Mouse (Mus musculus) lung, embryonic 15.5 days (tissue): ENCODE measurements around the gene Themis3. TPM values are rescaled to one million over a fixed set of nuclear protein-coding genes. Genes with fewer than 3 reads are reported as not detected.

ENCODE experiments used
- ATAC-seq: fragments of 200-750 bp; cut with Nextera tagmentation; 2 replicates; pipeline ENCODE4 v1.8.0; 2017; ENCODE audit warnings: moderate number of reproducible peaks, borderline replicate concordance; ENCODE audit not compliant: low FRiP score, low TSS enrichment; ENCODE audit errors: extremely low read depth
- H3K27ac ChIP-seq: fragments of 300-500 bp; sonication (generic); 2 replicates; pipeline ENCODE4 v1.5.1; 2015; ENCODE audit warnings: moderate library complexity, mild to moderate bottlenecking, inconsistent platforms
- H3K27me3 ChIP-seq: fragments of 300-500 bp; sonication (generic); 2 replicates; pipeline ENCODE4 v1.6.1; 2015; ENCODE audit warnings: inconsistent platforms
- H3K36me3 ChIP-seq: fragments of 300-500 bp; sonication (generic); 2 replicates; pipeline ENCODE4 v1.6.1; 2015; ENCODE audit warnings: inconsistent platforms
- H3K4me1 ChIP-seq: fragments of 300-500 bp; sonication (generic); 2 replicates; pipeline ENCODE4 v1.6.1; 2015; ENCODE audit warnings: inconsistent platforms
- H3K4me2 ChIP-seq: fragments of 300-500 bp; sonication (generic); 2 replicates; pipeline ENCODE4 v1.6.1; 2015; ENCODE audit warnings: inconsistent platforms, mild to moderate bottlenecking, moderate library complexity
- H3K4me3 ChIP-seq: fragments of 300-500 bp; sonication (generic); 2 replicates; pipeline ENCODE4 v1.5.1; 2015; ENCODE audit warnings: mild to moderate bottlenecking, inconsistent platforms
- H3K9ac ChIP-seq: fragments of 300-500 bp; sonication (generic); 2 replicates; pipeline ENCODE4 v1.6.1; 2015; ENCODE audit warnings: inconsistent platforms
- H3K9me3 ChIP-seq: fragments of 300-500 bp; sonication (generic); 2 replicates; pipeline ENCODE4 v1.6.1; 2016; ENCODE audit warnings: inconsistent platforms
- WGBS: fragments of 180-500 bp; shearing (Covaris S2); methylation state at CpG from one replicate; pipeline ENCODE4 v1.1.7; 2015; 5-methylcytosine and 5-hydroxymethylcytosine counted together
- polyA plus RNA-seq: library from polyadenylated mRNA; unstranded; fragments of >200 nt; fragmentation: Nextera tagmentation; extraction: Ambion mirVana; gene quantifications from 2 replicates; pipeline ENCODE4 v1.2.1, GENCODE M21; 2015

Themis3 gene
- polyA plus RNA-seq, 1 experiment from 2014 or later, result 0.60 TPM

DNA sequence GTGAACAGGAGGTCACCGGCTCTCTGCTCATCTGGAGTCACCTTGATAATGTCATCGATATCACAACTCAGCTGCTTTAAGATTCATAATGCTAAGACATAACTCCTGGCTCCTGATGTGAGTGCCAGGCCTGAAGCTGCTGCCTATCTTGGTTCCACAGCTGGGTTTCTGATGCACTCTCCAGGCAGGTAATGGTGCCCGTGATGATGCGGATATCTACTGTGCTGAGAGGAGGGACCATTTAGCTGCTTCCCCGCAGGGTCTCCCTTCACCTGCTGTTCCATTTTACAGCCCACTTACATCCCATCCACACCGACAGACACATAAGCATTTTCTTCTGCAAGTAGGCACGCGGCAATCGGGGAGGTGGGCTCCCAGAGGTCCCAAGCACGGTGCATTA lies 7.7 kb downstream of the Themis3 start:
- 89% methylated on average over 10 of the region's 10 CpGs for WGBS
- H3K27me3 ChIP-seq, result no peaks in the 10 kb centered on the region
- no peak overlapping the region for H3K27ac ChIP-seq
- peaks cover 3% of the 10 kb centered on the region; the same call in 1 of the 2 replicates for H3K4me1 ChIP-seq
- no peaks in the 10 kb centered on the region for H3K36me3 ChIP-seq
- H3K9ac ChIP-seq, result no peak overlapping the region
- no peak for ATAC-seq
- H3K9me3 ChIP-seq, result no peaks in the 10 kb centered on the region
- H3K4me2 ChIP-seq, result no peak overlapping the region
- no peak overlapping the region for H3K4me3 ChIP-seq

- H3K9ac ChIP-seq, result no peak overlapping the region
- no peaks in the 10 kb centered on the region for H3K9me3 ChIP-seq
- H3K27me3 ChIP-seq, result no peaks in the 10 kb centered on the region
- no peak overlapping the region for H3K4me2 ChIP-seq
- H3K4me1 ChIP-seq, result peaks cover 7% of the 10 kb centered on the region
- peak; percentile 16; the same call in 1 of the 2 replicates for ATAC-seq
- H3K27ac ChIP-seq, result no peak overlapping the region
- WGBS, result 54% methylated on average over 13 of the region's 13 CpGs
- no peak overlapping the region for H3K4me3 ChIP-seq
- H3K36me3 ChIP-seq, result no peaks in the 10 kb centered on the region
Measured at GRCm38 (mm10) chr17:66586078-66586477, 8.3 kb downstream of the Themis3 start.

DNA sequence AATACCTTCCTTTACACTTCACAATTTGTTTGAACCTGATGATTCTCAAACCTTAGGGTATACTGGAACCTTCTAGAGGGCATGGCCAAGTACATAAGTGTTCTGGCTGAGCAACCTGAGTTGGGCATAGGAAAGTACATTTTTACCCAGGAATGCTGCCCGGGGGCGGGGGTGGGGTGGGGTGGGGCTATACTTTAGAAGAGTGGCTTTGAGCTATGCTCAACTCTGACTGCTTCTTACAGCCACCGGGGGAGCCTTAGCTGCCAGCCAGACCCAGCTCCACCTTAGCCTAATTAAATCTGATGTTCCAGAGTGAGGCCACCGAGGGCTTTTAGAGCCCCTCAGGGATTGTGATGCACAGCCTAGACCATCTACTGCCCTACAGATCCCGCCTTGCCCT lies 13.4 kb downstream of the Themis3 start:
- no peaks in the 10 kb centered on the region for H3K9me3 ChIP-seq
- no peak overlapping the region for H3K4me2 ChIP-seq
- peaks cover 7% of the 10 kb centered on the region for H3K4me1 ChIP-seq
- WGBS, result 57% methylated on average over 5 of the region's 5 CpGs
- no peaks in the 10 kb centered on the region for H3K36me3 ChIP-seq
- no peak overlapping the region for H3K4me3 ChIP-seq
- 0 out of 2 replicates have a peak, but pooled peaks have one; percentile 46 for ATAC-seq
- H3K9ac ChIP-seq, result no peak overlapping the region
- H3K27me3 ChIP-seq, result no peaks in the 10 kb centered on the region
- H3K27ac ChIP-seq, result no peak overlapping the region

GRCm38 (mm10) chr17:66578007-66578406 lies 16.4 kb downstream of the Themis3 start:
- H3K27me3 ChIP-seq, result no peaks in the 10 kb centered on the region
- H3K9me3 ChIP-seq, result no peaks in the 10 kb centered on the region
- no peaks in the 10 kb centered on the region for H3K36me3 ChIP-seq
- H3K4me3 ChIP-seq, result no peak overlapping the region
- H3K4me2 ChIP-seq, result no peak overlapping the region
- no peak overlapping the region for H3K27ac ChIP-seq
- H3K9ac ChIP-seq, result no peak overlapping the region
- H3K4me1 ChIP-seq, result peaks cover 5% of the 10 kb centered on the region; the same call in 1 of the 2 replicates
- WGBS, result 7% methylated on average over 6 of the region's 6 CpGs
- no peak for ATAC-seq

DNA sequence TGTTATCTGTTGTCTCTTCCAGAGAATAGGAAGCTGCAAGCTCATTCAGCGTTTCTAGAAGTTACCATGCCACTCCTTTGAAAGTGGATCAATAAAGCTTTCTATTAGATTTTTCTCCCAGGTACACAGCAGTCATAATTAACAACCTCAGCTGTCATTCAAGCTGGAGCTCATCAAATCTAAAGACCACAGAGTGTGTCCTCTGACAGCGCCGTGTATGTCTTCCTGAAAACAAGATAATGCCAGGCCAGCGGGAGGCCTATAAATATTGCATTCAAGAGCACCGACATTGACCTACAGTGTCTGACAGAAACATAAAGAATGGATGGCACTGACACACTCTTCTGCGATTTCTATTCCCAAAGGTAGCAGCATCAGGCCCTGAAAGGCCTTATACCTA lies 16.9 kb downstream of the Themis3 start:
- H3K4me3 ChIP-seq, result no peak overlapping the region
- H3K4me2 ChIP-seq, result no peak overlapping the region
- 73% methylated on average over 6 of the region's 6 CpGs for WGBS
- no peak overlapping the region for H3K27ac ChIP-seq
- H3K36me3 ChIP-seq, result no peaks in the 10 kb centered on the region
- H3K9ac ChIP-seq, result no peak overlapping the region
- ATAC-seq, result no peak
- H3K9me3 ChIP-seq, result no peaks in the 10 kb centered on the region
- H3K27me3 ChIP-seq, result no peaks in the 10 kb centered on the region
- H3K4me1 ChIP-seq, result peaks cover 5% of the 10 kb centered on the region

DNA sequence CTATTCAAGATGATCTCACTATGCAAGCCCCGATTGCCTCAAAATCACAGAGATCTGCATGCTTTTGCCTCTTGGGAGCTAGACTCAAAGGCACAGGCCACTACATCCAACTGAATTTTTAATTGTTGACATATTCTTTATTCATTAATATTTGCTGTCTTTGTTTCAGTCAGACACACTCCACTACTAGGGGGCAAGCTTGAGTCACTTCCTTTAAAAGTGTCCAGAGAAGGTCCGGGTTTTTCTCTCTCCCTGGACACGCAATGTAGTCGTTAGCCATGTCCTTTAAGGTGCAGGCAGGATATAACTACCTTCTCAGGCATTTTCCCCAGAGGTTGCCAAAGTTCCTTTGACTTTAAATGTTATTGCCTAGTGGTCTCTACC lies 21.8 kb downstream of the Themis3 start:
- peak overlapping the region; percentile 22; the same call in 1 of the 2 replicates for H3K4me2 ChIP-seq
- no peak overlapping the region for H3K4me3 ChIP-seq
- H3K36me3 ChIP-seq, result no peaks in the 10 kb centered on the region
- peaks cover 4% of the 10 kb centered on the region; the same call in 1 of the 2 replicates for H3K4me1 ChIP-seq
- no peaks in the 10 kb centered on the region for H3K27me3 ChIP-seq
- H3K9me3 ChIP-seq, result no peaks in the 10 kb centered on the region
- H3K27ac ChIP-seq, result peak overlapping the region; percentile 49
- WGBS, result 52% methylated on average over 4 of the region's 4 CpGs
- ATAC-seq, result no peak
- H3K9ac ChIP-seq, result no peak overlapping the region

GRCm38 (mm10) chr17:66571860-66572676 lies 22.4 kb downstream of the Themis3 start:
- H3K36me3 ChIP-seq, result no peaks in the 10 kb centered on the region
- peak overlapping the region; percentile 49 for H3K27ac ChIP-seq
- no peaks in the 10 kb centered on the region for H3K9me3 ChIP-seq
- H3K4me1 ChIP-seq, result peaks cover 4% of the 10 kb centered on the region; the same call in 1 of the 2 replicates
- H3K9ac ChIP-seq, result no peak overlapping the region
- no peak overlapping the region for H3K4me3 ChIP-seq
- WGBS, result 44% methylated on average over 11 of the region's 11 CpGs
- H3K4me2 ChIP-seq, result peak overlapping the region; percentile 22; the same call in 1 of the 2 replicates
- H3K27me3 ChIP-seq, result no peaks in the 10 kb centered on the region
- peak; percentile 62 for ATAC-seq

DNA sequence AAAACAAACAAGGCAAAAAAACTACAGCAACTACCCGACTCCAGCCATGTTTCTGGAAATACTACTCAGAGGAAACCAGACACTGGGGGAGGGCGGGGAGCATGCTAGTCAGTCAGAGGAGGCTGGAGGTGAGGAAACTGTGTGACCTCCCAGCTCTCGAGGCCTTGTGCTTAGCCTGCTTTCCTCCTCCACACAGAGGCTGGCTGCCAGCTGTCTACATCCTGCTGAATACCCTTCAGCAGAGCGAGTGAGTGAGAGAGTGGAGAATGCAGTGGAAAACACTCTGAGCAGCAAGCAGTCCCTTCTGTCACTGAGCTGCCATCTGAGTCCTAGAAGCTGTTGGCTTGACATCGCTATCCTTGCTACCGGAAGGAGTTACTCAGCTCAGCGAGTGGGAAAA lies 30.2 kb downstream of the Themis3 start:
- Histone ChIP-seq H3K27ac (peak overlapping the region; percentile 28), H3K4me3 (no peak overlapping the region)

DNA sequence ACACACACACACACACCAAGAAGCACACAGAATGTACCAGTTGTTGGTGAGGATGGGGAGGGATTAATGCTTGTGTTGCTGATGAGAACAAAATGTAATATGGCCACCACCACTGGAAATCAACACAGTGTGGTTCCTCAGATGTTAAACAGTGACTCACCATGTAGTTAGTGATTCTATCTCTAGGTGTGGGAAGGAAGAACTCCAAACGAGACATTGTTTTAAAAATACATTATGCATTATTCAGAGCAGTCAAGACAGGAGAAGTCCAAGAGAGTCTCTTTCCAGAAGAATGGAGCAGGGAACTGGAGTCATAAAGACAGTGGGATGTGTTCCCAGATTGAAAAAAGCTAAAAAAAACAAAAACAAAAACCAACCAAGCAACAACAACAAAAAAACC lies 30.9 kb downstream of the Themis3 start:
- Histone ChIP-seq H3K4me1 (peaks cover 6% of the 10 kb centered on the region; the same call in 1 of the 2 replicates), H3K4me3 (no peak overlapping the region), H3K27ac (peak overlapping the region; percentile 28), H3K9me3 (no peaks in the 10 kb centered on the region), H3K36me3 (no peaks in the 10 kb centered on the region), H3K27me3 (no peaks in the 10 kb centered on the region), H3K4me2 (no peak overlapping the region), H3K9ac (no peak overlapping the region)
- 56% methylated on average over 1 of the region's 1 CpGs for WGBS
- ATAC-seq, result no peak

More for the DNA sequence above, 30.2 kb downstream of the Themis3 start:
- Histone ChIP-seq H3K4me2 (no peak overlapping the region), H3K9ac (no peak overlapping the region), H3K4me1 (peaks cover 6% of the 10 kb centered on the region; the same call in 1 of the 2 replicates), H3K36me3 (no peaks in the 10 kb centered on the region), H3K27me3 (no peaks in the 10 kb centered on the region), H3K9me3 (no peaks in the 10 kb centered on the region)
- peak; percentile 94 for ATAC-seq
- WGBS, result 35% methylated on average over 7 of the region's 7 CpGs

- H3K4me2 ChIP-seq, result no peak overlapping the region
- H3K4me3 ChIP-seq, result no peak overlapping the region
- peaks cover 6% of the 10 kb centered on the region; the same call in 1 of the 2 replicates for H3K4me1 ChIP-seq
- no peaks in the 10 kb centered on the region for H3K36me3 ChIP-seq
- no peak for ATAC-seq
- H3K27ac ChIP-seq, result peak overlapping the region; percentile 59; the same call in 1 of the 2 replicates
- H3K27me3 ChIP-seq, result no peaks in the 10 kb centered on the region
- WGBS, result 52% methylated on average over 2 of the region's 2 CpGs
- no peaks in the 10 kb centered on the region for H3K9me3 ChIP-seq
- H3K9ac ChIP-seq, result no peak overlapping the region
Measured at GRCm38 (mm10) chr17:66561380-66561779, 33.0 kb downstream of the Themis3 start.

GRCm38 (mm10) chr17:66558404-66559317 lies 35.8 kb downstream of the Themis3 start:
- no peak overlapping the region for H3K27ac ChIP-seq
- no peak overlapping the region for H3K4me2 ChIP-seq
- H3K27me3 ChIP-seq, result no peaks in the 10 kb centered on the region
- H3K4me1 ChIP-seq, result peaks cover under 1% of the 10 kb centered on the region; the same call in 1 of the 2 replicates
- no peaks in the 10 kb centered on the region for H3K9me3 ChIP-seq
- WGBS, result 84% methylated on average over 17 of the region's 17 CpGs
- ATAC-seq, result no peak
- no peak overlapping the region for H3K9ac ChIP-seq
- no peak overlapping the region for H3K4me3 ChIP-seq
- no peaks in the 10 kb centered on the region for H3K36me3 ChIP-seq
